In genomic region chr4:151170658-151171057, GRCm38 (mm10) we compare ENCODE assay signal across 14 mouse cellular contexts.
DNase-seq lines count a peak whose midpoint lies in the region; ATAC-seq lines count a peak whose summit lies in the region.
"Had no signal": no experiment of that assay in that cellular context is flagged by ENCODE, and none has a peak within 500 bp of the region (broad histone marks: within the 10 kb centered on the region; RNA-seq: fewer than 3 reads in every experiment).

No protein-coding gene starts in this region.

- 53% methylated on average over 18 of the region's 18 CpGs for WGBS in forebrain, embryonic 13.5 days
- 79% methylated on average over 18 of the region's 18 CpGs for WGBS in forebrain, embryonic 10.5 days
- WGBS in intestine, embryonic 14.5 days: 18% methylated on average over 18 of the region's 18 CpGs
- WGBS in stomach, embryonic 14.5 days: 16% methylated on average over 18 of the region's 18 CpGs
- 56% methylated on average over 18 of the region's 18 CpGs for WGBS in heart, embryonic 11.5 days (ENCODE audit: insufficient replicate concordance)

- no peaks in the 10 kb centered on the region for H3K9me3 ChIP-seq in forebrain, embryonic 13.5 days (replicated peaks)
- H3K9me3 ChIP-seq in forebrain, embryonic 10.5 days: no peaks in the 10 kb centered on the region
- no peaks in the 10 kb centered on the region for H3K9me3 ChIP-seq in intestine, embryonic 14.5 days (ENCODE audit: control insufficient read depth, low read length)
- H3K9me3 ChIP-seq in stomach, embryonic 14.5 days (ENCODE audit: control insufficient read depth, low read depth, low read length): no peaks in the 10 kb centered on the region
- H3K9me3 ChIP-seq in heart, embryonic 11.5 days (replicated peaks; ENCODE audit: control insufficient read depth, low read length): no peaks in the 10 kb centered on the region
- H3K9me3 ChIP-seq: embryonic facial prominence, embryonic 12.5 days; midbrain, embryonic 12.5 days had no signal

- ATAC-seq in forebrain, embryonic 13.5 days: peak; percentile 39; the same call in 1 of the 2 replicates
- peak; percentile 41; the same call in 1 of the 2 replicates for ATAC-seq in intestine, embryonic 14.5 days (replicated peaks; ENCODE audit: low FRiP score, low TSS enrichment, low read depth)
- peak; percentile 65; the same call in 1 of the 2 replicates for ATAC-seq in stomach, embryonic 14.5 days (ENCODE audit: insufficient number of reproducible peaks, insufficient read depth, low FRiP score, low read depth)
- ATAC-seq in heart, embryonic 11.5 days (replicated peaks; ENCODE audit: insufficient number of reproducible peaks, low FRiP score, low TSS enrichment): no peak

- H3K27ac ChIP-seq in forebrain, embryonic 13.5 days: peak overlapping the region; percentile 37; the same call in 1 of the 2 replicates
- H3K27ac ChIP-seq in forebrain, embryonic 10.5 days: no peak overlapping the region
- 0 out of 2 replicates have a peak overlapping the region, but pooled peaks have one; percentile 24 for H3K27ac ChIP-seq in intestine, embryonic 14.5 days (ENCODE audit: low read depth)
- no peak overlapping the region; the same call in 1 of the 2 replicates for H3K27ac ChIP-seq in stomach, embryonic 14.5 days (ENCODE audit: low read length)
- no peak overlapping the region for H3K27ac ChIP-seq in heart, embryonic 11.5 days (ENCODE audit: low read depth, low read length)
- H3K27ac ChIP-seq: embryonic facial prominence, embryonic 12.5 days; heart, adult 2 months; midbrain, embryonic 12.5 days had no signal

- H3K9ac ChIP-seq in forebrain, embryonic 13.5 days: no peak overlapping the region
- H3K9ac ChIP-seq in intestine, embryonic 14.5 days (ENCODE audit: low read length): no peak overlapping the region
- no peak overlapping the region for H3K9ac ChIP-seq in stomach, embryonic 14.5 days (replicated peaks; ENCODE audit: low read depth, low read length)
- H3K9ac ChIP-seq in heart, embryonic 11.5 days (ENCODE audit: low read depth, low read length): no peak overlapping the region
- H3K9ac ChIP-seq: embryonic facial prominence, embryonic 12.5 days; midbrain, embryonic 12.5 days had no signal

- H3K4me2 ChIP-seq in forebrain, embryonic 13.5 days: peak overlapping the region; percentile 24; the same call in 1 of the 2 replicates
- H3K4me2 ChIP-seq in intestine, embryonic 14.5 days (ENCODE audit: low read length): peak overlapping the region; percentile 33
- peak overlapping the region; percentile 36 for H3K4me2 ChIP-seq in stomach, embryonic 14.5 days (replicated peaks; ENCODE audit: low read depth, low read length)
- H3K4me2 ChIP-seq in heart, embryonic 11.5 days: no peak overlapping the region
- H3K4me2 ChIP-seq: embryonic facial prominence, embryonic 12.5 days; midbrain, embryonic 12.5 days had no signal

- peaks cover 44% of the 10 kb centered on the region for H3K4me1 ChIP-seq in forebrain, embryonic 13.5 days
- H3K4me1 ChIP-seq in forebrain, embryonic 10.5 days: peaks cover 4% of the 10 kb centered on the region
- peaks cover 24% of the 10 kb centered on the region for H3K4me1 ChIP-seq in intestine, embryonic 14.5 days (replicated peaks; ENCODE audit: control insufficient read depth, insufficient read depth, low read length)
- peaks cover 9% of the 10 kb centered on the region; the same call in 1 of the 2 replicates for H3K4me1 ChIP-seq in stomach, embryonic 14.5 days (ENCODE audit: control insufficient read depth, insufficient read depth, low read length)
- no peaks in the 10 kb centered on the region; the same call in 1 of the 2 replicates for H3K4me1 ChIP-seq in heart, embryonic 11.5 days (ENCODE audit: control insufficient read depth, insufficient read depth, low read length)
- H3K4me1 ChIP-seq: embryonic facial prominence, embryonic 12.5 days had no signal

- no peaks in the 10 kb centered on the region for H3K36me3 ChIP-seq in forebrain, embryonic 13.5 days (ENCODE audit: poor library complexity, severe bottlenecking)
- no peaks in the 10 kb centered on the region for H3K36me3 ChIP-seq in forebrain, embryonic 10.5 days (replicated peaks)
- H3K36me3 ChIP-seq in intestine, embryonic 14.5 days (ENCODE audit: control insufficient read depth, insufficient read depth, low read length): no peaks in the 10 kb centered on the region
- no peaks in the 10 kb centered on the region for H3K36me3 ChIP-seq in stomach, embryonic 14.5 days (ENCODE audit: control insufficient read depth, insufficient read depth, low read length)
- no peaks in the 10 kb centered on the region for H3K36me3 ChIP-seq in heart, embryonic 11.5 days (ENCODE audit: control insufficient read depth, insufficient read depth, low read length)
- H3K36me3 ChIP-seq: embryonic facial prominence, embryonic 12.5 days; midbrain, embryonic 12.5 days had no signal

- no peak for DNase-seq in forebrain, embryonic 10.5 days (ENCODE audit: extremely low spot score, low spot score)
- peak; percentile 34 for DNase-seq in lung, postnatal 10 days
- no peak for DNase-seq in lung, postnatal 25 days (ENCODE audit: low spot score)
- DNase-seq in intestine, embryonic 14.5 days (ENCODE audit: low spot score): peak; percentile 71
- DNase-seq in yolk sac, embryonic 10.5 days (ENCODE audit: low spot score): no peak
- DNase-seq: adrenal gland, postnatal 25 days; cerebellum, adult 2 months; heart, adult 2 months; kidney, adult 9 months had no signal

- no peak overlapping the region for H3K4me3 ChIP-seq in forebrain, embryonic 13.5 days
- H3K4me3 ChIP-seq in forebrain, embryonic 10.5 days: no peak overlapping the region
- H3K4me3 ChIP-seq in intestine, embryonic 14.5 days (ENCODE audit: low read depth, low read length): no peak overlapping the region
- 0 out of 2 replicates have a peak overlapping the region, but pooled peaks have one; percentile 6 for H3K4me3 ChIP-seq in stomach, embryonic 14.5 days (ENCODE audit: low read depth, low read length)
- no peak overlapping the region for H3K4me3 ChIP-seq in heart, embryonic 11.5 days (ENCODE audit: low read depth, low read length)
- H3K4me3 ChIP-seq: embryonic facial prominence, embryonic 12.5 days; heart, adult 2 months; midbrain, embryonic 12.5 days had no signal

- H3K27me3 ChIP-seq in forebrain, embryonic 13.5 days: peaks cover 30% of the 10 kb centered on the region
- H3K27me3 ChIP-seq in forebrain, embryonic 10.5 days (ENCODE audit: poor library complexity, severe bottlenecking): peaks cover 4% of the 10 kb centered on the region; the same call in 1 of the 2 replicates
- H3K27me3 ChIP-seq in intestine, embryonic 14.5 days (replicated peaks; ENCODE audit: control insufficient read depth, insufficient read depth, low read length): 0 out of 2 replicates have a peak, but pooled peaks cover 2% of the 10 kb centered on the region
- H3K27me3 ChIP-seq in stomach, embryonic 14.5 days (ENCODE audit: control insufficient read depth, insufficient read depth, low read length): no peaks in the 10 kb centered on the region
- peaks cover 8% of the 10 kb centered on the region for H3K27me3 ChIP-seq in heart, embryonic 11.5 days (ENCODE audit: control insufficient read depth, insufficient read depth, low read length)

Comparison
In these comparisons a context has a peak if more than half of its experiments do, and no peak if none do; other contexts are left out.
1. H3K27ac ChIP-seq: peak in forebrain, embryonic 13.5 days (single experiment) and intestine, embryonic 14.5 days (single experiment); none in forebrain, embryonic 10.5 days (single experiment), stomach, embryonic 14.5 days (single experiment) and heart, embryonic 11.5 days (single experiment).
2. DNase-seq: peak in lung, postnatal 10 days (single experiment) and intestine, embryonic 14.5 days (single experiment); none in forebrain, embryonic 10.5 days (single experiment), lung, postnatal 25 days (single experiment) and yolk sac, embryonic 10.5 days (single experiment).